Mouse (Mus musculus) megakaryocyte, embryonic 14.5 days (primary cell): ENCODE measurements around the gene Adgrb3. TPM values are rescaled to one million over a fixed set of nuclear protein-coding genes. Genes with fewer than 3 reads are reported as not detected.
A peak's percentile ranks its signal among the peaks of the same experiment; 100 is the strongest.

Experiments used
- H3K27me3 ChIP-seq: replicated peaks from 2 replicates; pipeline ENCODE3; 2012; ENCODE audit warnings: inconsistent platforms
- H3K36me3 ChIP-seq: replicated peaks from 2 replicates; pipeline ENCODE3; 2012; ENCODE audit warnings: low read length, inconsistent platforms, mixed read lengths
- H3K4me1 ChIP-seq: 2 replicates; pipeline ENCODE4 v1.6.1; 2012; ENCODE audit warnings: inconsistent platforms
- H3K4me3 ChIP-seq: replicated peaks from 2 replicates; pipeline ENCODE3; 2012; ENCODE audit warnings: moderate library complexity, mild to moderate bottlenecking, inconsistent platforms
- H3K9me3 ChIP-seq: 2 replicates; pipeline ENCODE4 v1.6.1; 2012; ENCODE audit warnings: inconsistent platforms
- FLI1 ChIP-seq: IDR thresholded peaks from 2 replicates; pipeline ENCODE4 v1.6.1; 2012; ENCODE audit warnings: low read length, inconsistent platforms, mixed read lengths
- GATA1 ChIP-seq: IDR thresholded peaks from 3 replicates; pipeline ENCODE4 v1.6.1; 2012; ENCODE audit warnings: mixed read lengths, low read length, inconsistent platforms, borderline replicate concordance
- polyA plus RNA-seq: library from polyadenylated mRNA; stranded (reverse); fragments of >175 nt; gene quantifications from 2 replicates; pipeline ENCODE4 v1.2.3, GENCODE M21; 2012; ENCODE audit warnings: low replicate concordance; ENCODE audit not compliant: insufficient read depth

Adgrb3 gene
- polyA plus RNA-seq, 1 experiment, result not detected

DNA sequence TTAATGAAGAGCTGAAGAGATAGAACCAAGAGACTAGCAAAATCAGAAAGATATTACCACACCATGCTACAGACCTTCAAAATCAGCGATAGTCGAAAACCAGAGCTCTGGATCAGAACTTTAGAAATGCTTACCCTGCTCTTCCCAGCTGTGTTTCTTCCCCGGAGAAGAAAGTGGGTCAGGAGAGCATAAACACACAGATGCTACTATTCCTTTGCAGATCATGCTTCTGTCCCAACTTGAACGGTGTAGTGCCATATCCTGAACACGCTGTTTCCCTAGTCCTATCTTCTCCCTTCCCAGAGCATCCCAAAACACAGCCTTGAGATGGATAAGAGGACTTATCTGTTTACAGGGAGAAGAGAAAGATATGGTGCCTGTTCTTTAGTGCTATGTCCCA is 662.4 kb downstream of the Adgrb3 start:
- H3K27me3 ChIP-seq, result no peaks in the 10 kb centered on the region
- H3K4me1 ChIP-seq, result no peaks in the 10 kb centered on the region
- H3K36me3 ChIP-seq, result no peaks in the 10 kb centered on the region
- H3K9me3 ChIP-seq, result peaks cover 9% of the 10 kb centered on the region
- TF ChIP-seq GATA1 (no peak), FLI1 (no peak)
- H3K4me3 ChIP-seq, result no peak overlapping the region

- Histone ChIP-seq H3K4me3 (no peak overlapping the region), H3K4me1 (no peaks in the 10 kb centered on the region), H3K36me3 (no peaks in the 10 kb centered on the region), H3K9me3 (peaks cover 3% of the 10 kb centered on the region; the same call in 1 of the 2 replicates), H3K27me3 (no peaks in the 10 kb centered on the region)
- TF ChIP-seq GATA1 (no peak), FLI1 (no peak)
Observed at GRCm38 (mm10) chr1:25166036-25166796, 663.3 kb downstream of the Adgrb3 start.

DNA sequence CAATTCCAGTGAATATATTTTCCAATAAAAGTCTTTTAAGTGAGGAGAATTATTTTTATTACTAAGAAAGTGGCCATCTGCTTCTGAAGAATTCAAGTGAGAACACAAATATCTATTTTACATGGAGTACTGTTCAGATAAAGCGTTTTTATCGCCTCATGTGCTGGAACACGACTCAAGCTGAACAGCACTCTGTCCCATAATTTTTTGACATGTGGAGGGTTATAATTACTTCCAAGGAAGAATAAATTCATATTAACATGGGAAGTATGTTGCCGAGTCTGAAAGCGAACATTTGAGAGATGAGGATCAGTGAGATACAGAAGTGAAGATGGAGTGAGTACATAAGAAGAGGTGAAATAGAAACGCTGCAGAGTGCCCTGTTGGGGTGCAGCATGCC is 665.9 kb downstream of the Adgrb3 start:
- H3K36me3 ChIP-seq, result no peaks in the 10 kb centered on the region
- TF ChIP-seq GATA1, result no peak
- TF ChIP-seq FLI1, result no peak

DNA sequence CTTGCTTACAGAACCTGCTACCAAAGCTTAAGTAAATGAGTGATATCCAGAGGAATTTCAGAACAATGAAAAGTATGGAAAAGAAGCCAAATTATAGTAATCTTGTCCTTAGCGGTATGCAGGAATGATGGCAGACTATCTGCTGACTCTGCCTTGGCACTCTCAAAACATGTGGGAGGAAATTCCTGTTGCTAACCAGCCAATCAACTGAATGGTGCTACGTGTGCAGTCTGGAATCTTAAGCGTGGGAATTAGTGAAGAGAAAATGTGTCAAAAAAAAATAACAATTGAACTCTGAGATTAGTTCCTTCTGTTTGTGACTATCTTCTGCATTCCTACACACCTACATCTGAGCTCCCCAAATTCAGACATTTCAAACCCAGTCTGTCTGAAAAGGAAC is 683.3 kb downstream of the Adgrb3 start:
- Histone ChIP-seq H3K27me3 (no peaks in the 10 kb centered on the region), H3K4me1 (no peaks in the 10 kb centered on the region), H3K36me3 (no peaks in the 10 kb centered on the region), H3K9me3 (peaks cover 7% of the 10 kb centered on the region; the same call in 1 of the 2 replicates), H3K4me3 (no peak overlapping the region)
- TF ChIP-seq FLI1, result no peak
- TF ChIP-seq GATA1, result no peak

More for the DNA sequence above, 665.9 kb downstream of the Adgrb3 start:
- no peaks in the 10 kb centered on the region for H3K4me1 ChIP-seq
- no peaks in the 10 kb centered on the region for H3K27me3 ChIP-seq
- H3K4me3 ChIP-seq, result no peak overlapping the region
- peaks cover 3% of the 10 kb centered on the region; the same call in 1 of the 2 replicates for H3K9me3 ChIP-seq

DNA sequence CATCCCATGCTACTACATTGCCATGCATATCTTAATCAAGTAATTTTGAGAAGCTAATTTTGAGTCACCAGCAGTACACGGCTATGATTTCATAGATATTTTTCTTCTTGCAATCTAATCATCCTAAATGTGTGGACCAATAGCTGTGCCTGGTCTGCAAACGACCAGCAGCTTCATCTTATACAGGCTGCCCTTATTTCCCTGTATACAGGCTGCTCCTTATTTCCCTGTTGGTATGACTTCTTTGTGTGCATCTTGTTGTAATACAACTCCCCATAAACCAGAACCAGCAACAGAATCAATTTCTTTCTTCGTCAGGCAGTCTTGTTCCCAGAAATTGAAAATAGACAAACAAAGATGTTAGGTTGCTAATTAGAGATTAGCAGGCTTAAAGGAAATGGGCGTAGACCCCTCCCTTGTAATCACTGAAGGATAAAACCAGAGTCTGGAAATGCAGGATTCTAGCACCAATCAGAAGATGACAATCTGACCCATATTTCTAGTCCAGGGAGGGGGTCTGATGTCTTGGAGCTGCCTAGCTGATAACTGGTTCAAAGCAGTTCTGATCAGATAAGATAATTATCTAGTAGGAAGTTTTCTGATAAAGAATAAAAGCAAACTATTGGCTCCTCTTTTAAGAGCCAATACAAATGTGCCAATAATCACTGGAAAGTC is 697.2 kb downstream of the Adgrb3 start:
- no peaks in the 10 kb centered on the region for H3K36me3 ChIP-seq
- TF ChIP-seq FLI1 (no peak), GATA1 (no peak)
- H3K4me3 ChIP-seq, result no peak overlapping the region
- peaks cover 5% of the 10 kb centered on the region for H3K9me3 ChIP-seq
- H3K4me1 ChIP-seq, result no peaks in the 10 kb centered on the region
- H3K27me3 ChIP-seq, result no peaks in the 10 kb centered on the region

GRCm38 (mm10) chr1:25115512-25115911 is 714.0 kb downstream of the Adgrb3 start:
- H3K4me1 ChIP-seq, result no peaks in the 10 kb centered on the region
- no peaks in the 10 kb centered on the region for H3K27me3 ChIP-seq
- no peaks in the 10 kb centered on the region for H3K36me3 ChIP-seq
- peak overlapping the region; percentile 16 for H3K4me3 ChIP-seq
- no peak for TF ChIP-seq GATA1
- no peak for TF ChIP-seq FLI1
- H3K9me3 ChIP-seq, result peaks cover 21% of the 10 kb centered on the region

DNA sequence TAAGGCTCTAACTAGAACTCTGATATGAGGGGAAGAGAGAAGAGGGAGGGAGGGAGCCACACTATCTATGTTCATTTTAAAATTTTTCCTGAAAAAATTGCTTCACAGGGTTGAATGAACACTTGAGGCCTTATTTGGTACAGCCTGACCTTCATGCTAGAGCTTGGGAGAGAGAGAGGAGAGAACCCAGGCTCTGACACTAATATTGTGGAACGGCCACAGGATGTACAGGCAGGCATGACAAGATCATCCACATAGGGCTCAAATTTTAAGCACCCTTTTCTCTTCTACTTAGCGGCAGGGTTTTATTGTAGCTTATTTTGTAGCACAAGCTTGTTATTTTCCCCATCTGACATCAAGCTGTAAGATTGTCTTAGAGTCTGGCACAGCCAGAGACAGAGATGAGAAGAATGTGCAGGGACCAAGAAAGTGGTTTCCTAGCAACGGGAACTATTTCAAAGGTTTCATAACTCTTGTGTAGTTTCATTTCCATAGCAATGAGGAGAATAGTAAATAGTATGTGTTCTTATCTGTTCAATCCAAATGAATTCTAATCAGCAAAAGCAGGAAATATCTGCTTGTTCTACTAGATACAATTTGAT is 721.9 kb downstream of the Adgrb3 start:
- H3K27me3 ChIP-seq, result no peaks in the 10 kb centered on the region
- no peaks in the 10 kb centered on the region for H3K36me3 ChIP-seq
- no peaks in the 10 kb centered on the region for H3K4me1 ChIP-seq
- TF ChIP-seq FLI1, result no peak
- no peak for TF ChIP-seq GATA1
- H3K4me3 ChIP-seq, result no peak overlapping the region
- H3K9me3 ChIP-seq, result peaks cover 21% of the 10 kb centered on the region

- TF ChIP-seq GATA1, result no peak
- TF ChIP-seq FLI1, result no peak
- Histone ChIP-seq H3K36me3 (no peaks in the 10 kb centered on the region), H3K4me1 (no peaks in the 10 kb centered on the region), H3K27me3 (no peaks in the 10 kb centered on the region), H3K4me3 (no peak overlapping the region), H3K9me3 (peaks cover 19% of the 10 kb centered on the region)
Observed at GRCm38 (mm10) chr1:25106679-25107078, 722.8 kb downstream of the Adgrb3 start.

DNA sequence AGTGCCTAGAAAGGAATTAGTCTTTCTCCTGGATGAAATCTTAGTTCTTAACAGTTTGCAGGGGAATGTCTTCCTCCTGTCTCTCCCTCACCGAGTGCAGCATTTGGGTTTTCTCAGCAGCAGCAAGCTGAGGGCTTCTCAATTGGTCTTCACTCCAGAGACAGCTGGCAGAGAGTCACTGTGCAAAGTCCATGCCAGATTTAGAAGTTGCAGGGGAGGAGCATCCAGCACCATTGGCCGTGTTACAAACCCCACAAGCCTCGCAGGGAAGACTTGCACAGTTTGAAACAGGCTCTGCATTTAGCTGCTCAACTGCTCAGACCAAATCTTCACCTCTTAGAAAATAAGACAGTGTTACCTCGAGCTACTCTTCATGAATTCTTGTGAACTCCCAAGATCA is 724.1 kb downstream of the Adgrb3 start:
- Histone ChIP-seq H3K9me3 (peaks cover 8% of the 10 kb centered on the region; the same call in 1 of the 2 replicates), H3K36me3 (no peaks in the 10 kb centered on the region), H3K4me1 (no peaks in the 10 kb centered on the region), H3K4me3 (no peak overlapping the region), H3K27me3 (no peaks in the 10 kb centered on the region)
- TF ChIP-seq FLI1 (no peak), GATA1 (no peak)

GRCm38 (mm10) chr1:25088010-25088719 is 741.3 kb downstream of the Adgrb3 start:
- no peaks in the 10 kb centered on the region for H3K27me3 ChIP-seq
- H3K36me3 ChIP-seq, result no peaks in the 10 kb centered on the region
- no peak for TF ChIP-seq GATA1
- TF ChIP-seq FLI1, result no peak
- peaks cover 18% of the 10 kb centered on the region for H3K9me3 ChIP-seq
- no peaks in the 10 kb centered on the region for H3K4me1 ChIP-seq
- H3K4me3 ChIP-seq, result no peak overlapping the region
